Mouse (Mus musculus) ES-Bruce4 (cell line): ENCODE measurements around the gene Cenpx.

Experiments used
- CTCF ChIP-seq: IDR thresholded peaks from one replicate; pipeline ENCODE4 v1.8.1; 2011; ENCODE audit warnings: low read depth, low read length
- POLR2A ChIP-seq: IDR thresholded peaks from one replicate; pipeline ENCODE4 v1.8.1; 2011; ENCODE audit warnings: low read length; ENCODE audit not compliant: insufficient read depth

DNA sequence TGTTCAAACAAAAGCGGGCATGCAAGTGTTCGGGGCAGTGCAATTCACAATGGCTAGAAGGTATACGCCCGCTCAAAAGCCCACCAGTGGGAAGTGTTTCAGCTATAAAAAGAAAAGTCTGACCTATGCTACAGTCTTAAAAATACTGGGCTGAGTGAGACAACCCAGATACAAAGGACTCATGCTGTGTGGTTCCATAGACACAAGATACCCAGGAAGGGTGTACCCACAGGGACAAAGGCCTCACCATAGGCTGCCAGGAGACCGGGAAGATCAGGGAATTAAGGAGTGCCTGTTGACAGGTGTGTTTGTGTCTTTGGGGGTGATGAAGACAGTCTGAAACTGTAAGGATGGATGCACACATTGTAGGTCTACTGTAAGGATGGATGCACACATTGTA is 49.8 kb downstream of the Cenpx start:
- no peak for TF ChIP-seq POLR2A
- no peak for TF ChIP-seq CTCF
